Mouse (Mus musculus) spleen, embryonic (tissue): ENCODE data around the gene Flrt1.

Source experiments
- CTCF ChIA-PET: fragments of 350-600 bp; sonication (Branson Sonifier 250); formaldehyde crosslinking; loops from one replicate; lab custom pipeline; 2022; lab: Charles Lee

Flrt1 gene

DNA sequence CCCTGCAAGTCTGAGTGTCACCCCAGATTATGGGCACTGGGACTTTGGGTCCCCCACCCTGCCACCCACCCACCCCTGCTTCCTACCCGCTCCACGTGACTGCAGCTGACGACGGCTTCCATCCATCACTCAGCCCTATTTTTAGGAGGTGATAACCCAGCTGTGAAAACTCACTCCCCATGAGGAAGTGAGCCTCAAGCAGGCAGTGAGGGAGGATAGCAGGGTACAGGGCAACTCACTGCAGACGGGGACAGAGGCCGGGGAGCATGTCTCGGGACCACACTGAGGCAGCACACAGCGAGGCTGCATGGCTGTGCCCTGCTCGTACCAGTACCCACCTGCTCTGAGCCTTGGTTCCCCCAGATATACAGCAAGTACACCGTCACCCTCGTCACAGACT is 24.8 kb upstream of the Flrt1 start:
- CTCF ChIA-PET: no interaction called here

DNA sequence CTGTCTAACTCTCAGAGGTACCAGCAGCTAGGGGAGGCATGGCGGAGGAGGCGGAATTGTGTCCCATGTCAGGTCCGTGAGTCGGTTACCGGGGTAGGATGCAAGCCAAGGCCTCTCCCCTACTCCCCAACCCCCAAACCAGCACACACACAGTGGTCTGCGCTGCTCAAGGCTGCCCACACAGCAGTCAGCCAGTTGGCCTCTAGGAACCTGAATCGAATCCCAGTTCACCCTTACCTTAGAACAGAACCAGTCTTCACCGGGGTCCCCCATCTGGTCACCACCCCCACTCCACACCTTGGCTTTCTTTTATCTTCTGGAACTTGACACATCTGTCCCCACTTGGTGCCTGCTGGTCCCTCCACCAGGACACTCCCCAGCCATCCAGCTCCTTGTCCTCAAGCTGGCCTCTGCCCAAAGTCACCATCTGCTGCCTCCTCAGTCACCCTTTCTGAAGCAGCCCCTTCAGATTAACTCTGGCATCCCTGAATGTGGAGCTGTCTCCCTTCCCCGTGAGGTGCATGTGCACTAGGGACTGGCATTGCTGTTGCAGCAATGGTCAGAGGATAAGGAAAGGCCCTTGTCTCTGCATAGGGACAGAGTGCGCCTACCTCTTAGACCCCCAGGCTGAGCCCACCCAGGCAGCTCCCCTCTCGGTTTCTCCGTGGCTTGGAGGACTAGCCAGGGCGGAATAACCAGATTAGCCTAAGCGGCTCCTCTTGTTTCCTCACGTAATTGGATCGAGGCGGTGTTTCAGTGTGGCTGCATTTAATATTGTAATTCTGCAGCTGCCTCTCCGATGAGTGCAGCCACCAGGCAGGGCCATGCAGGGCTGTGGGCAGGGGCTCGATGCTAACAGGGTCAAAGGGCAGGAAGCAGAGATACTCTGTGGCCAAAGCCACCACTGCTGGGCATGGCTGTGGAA is 23.3 kb upstream of the Flrt1 start:
- CTCF ChIA-PET: no interaction called here

DNA sequence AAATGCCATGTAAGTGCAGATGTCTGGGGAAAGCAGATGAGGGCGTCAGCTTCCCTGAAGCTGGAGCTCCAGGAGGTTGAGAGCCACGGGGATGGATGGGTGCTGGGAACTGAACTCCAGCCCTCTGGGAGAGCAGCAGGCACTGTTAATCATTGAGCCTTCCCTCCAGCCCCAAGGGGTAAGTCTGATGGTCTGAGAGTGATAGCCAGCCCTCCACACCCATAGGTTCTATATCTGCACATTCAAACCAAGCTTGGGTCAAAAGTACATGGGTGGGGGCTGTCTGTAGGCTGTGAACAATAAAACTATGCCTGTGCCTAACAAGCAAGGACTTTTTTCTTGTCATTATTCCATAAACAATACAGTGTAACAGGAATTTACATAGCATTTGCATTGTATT is 21.4 kb upstream of the Flrt1 start:
- CTCF ChIA-PET: no interaction called here

DNA sequence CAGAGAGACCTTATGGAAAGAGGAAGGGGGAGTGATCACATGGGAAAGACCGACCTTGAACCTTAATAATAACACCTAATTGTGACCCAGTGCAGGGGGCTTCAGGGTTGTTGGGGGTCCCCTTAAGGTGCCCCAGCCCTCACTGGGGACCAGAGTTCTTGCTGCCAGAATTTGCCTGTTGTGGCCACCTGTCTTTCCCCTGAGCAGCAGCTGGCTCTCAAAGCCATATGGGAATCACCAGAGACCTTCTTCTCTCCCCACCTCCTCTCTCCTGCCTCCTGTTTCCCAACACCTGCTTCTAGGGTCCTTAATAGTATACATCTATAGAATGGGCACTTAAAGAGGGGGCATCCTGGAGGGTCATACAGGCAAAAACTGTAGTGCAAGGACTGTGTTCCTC is 20.7 kb upstream of the Flrt1 start:
- CTCF ChIA-PET: no interaction called here

DNA sequence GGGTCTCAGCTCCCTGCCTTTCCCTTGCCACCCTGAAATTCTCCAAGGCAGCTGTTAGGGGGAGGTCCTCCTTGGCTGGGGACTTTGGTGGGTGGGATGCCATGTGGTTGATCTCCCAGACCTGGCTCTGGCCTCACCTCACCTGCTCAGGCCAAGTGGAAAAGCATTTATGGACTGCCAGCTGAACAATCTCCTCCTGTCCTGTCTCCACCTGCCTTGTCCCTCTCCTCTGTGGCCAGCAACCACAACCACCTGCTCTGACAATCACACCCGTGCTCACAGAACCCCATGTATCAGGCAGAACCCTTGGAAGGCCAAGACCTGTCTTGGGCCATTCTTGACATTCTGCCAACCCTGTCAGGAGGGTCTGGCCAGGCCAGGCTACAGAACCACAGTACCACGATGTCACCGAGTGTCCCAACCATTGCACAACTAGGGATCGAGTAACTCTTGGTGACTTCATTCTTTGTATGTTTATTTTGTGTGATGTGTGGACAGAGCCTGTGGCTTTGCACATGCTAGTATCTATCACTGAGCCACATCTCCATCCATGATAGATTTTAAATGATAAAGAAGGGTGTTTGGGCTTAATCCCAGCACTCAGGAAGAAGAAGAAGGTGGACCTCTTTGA is 20.1 kb upstream of the Flrt1 start:
- CTCF ChIA-PET: no interaction called here

DNA sequence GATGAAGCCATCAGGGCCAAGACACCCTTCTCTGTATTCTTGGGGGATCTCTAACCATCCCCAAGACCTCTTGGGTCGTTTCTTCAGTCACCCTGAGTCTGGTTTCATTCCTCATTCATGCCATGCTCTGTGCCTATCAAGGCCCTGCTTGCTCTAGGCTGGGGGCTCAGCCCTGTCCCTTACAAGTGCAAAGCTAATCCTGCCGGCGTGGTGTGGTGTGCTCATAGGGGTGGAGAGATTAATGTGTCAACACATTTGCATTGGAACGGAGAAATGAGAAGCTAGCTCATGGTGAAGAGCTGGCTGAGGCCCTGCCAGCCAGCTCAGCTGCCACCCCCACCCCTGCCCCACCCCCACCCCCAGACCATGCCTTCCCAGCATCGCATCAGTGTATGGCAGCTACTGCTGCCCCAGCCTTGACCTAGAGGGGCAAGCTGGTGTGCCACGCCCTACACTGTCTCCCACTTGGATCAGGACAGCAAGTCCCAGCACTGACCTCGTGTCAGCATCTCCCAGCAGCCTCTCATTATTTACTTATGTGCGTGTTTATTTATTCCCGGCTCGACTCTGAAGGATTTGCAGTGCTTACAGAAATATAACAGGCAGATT is 17.3 kb upstream of the Flrt1 start:
- CTCF ChIA-PET: no interaction called here

DNA sequence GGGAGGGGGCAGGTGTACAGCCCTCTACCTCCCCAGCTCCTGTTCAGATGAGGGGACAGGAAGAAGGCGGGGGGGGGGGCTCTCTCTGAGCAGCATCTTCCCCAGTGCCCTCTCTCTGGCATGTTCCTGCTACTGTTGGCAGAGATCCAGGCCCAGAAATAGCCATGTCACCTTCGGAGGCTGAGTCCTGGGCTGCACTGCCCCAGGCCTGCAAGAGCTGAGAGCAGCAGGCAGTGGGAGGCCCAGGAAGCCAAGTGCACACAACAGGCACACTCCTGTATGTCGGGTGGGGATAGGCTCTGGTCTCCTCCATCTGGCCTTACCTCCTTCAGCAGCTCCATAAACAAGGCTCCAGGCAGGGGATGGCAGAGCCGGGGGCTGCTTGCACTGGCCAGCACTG is 16.7 kb upstream of the Flrt1 start:
- CTCF ChIA-PET: no interaction called here

DNA sequence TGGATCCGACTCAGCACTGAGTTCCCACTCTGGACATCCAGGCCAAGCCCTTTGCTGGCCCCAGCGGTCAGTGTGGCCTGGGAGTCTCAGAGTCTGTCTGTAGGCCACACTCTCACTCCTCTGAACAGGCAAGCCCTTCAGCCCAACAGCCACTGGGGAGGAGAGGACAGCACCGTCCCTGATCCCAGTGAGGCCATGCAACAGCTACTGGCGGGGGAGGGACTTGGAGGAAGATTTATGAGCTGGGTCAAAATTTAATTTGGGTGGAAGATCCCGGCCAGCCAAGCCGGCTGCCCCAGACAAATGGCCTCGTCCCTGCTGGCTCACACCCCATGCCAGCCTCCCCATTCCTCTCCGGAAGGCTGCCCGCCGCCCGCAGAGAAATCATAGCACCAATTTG is 15.7 kb upstream of the Flrt1 start:
- CTCF ChIA-PET: no interaction called here

DNA sequence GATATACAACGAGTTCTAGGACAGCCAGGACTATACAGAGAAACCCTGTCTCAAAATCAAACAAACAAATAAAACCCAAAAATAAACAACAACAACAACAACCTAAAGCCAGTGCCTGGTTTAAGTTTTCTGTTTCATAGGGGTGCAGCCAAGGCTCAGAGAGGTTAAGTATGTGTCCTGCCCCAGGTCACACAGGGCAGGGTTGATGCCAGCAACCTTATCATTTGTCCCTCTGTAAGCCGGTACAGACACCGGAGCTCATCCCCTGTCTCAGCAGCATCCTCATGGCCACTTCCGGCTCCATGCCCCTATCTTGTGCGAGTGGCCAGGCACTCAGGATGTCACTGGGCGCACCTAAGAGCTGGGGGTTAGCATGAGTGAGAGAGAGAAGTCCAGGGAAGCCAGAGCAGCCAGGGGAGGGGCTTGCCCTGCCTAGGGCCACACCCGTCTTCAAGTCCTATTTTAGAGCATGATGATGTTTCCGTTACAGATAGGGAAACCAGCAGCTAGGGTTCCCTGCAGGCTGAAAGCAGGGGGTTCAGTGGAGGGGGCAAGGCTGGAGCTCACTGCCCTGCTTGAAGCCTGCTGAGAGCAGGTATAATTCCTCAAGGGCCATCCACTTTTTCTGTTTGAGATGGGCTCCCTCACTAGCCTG is 12.3 kb upstream of the Flrt1 start:
- CTCF ChIA-PET: interaction anchor here (0.7 kb wide), 1 partner anchor 441 kb away, joined by 3 read pairs; no protein-coding TSS in a partner anchor

DNA sequence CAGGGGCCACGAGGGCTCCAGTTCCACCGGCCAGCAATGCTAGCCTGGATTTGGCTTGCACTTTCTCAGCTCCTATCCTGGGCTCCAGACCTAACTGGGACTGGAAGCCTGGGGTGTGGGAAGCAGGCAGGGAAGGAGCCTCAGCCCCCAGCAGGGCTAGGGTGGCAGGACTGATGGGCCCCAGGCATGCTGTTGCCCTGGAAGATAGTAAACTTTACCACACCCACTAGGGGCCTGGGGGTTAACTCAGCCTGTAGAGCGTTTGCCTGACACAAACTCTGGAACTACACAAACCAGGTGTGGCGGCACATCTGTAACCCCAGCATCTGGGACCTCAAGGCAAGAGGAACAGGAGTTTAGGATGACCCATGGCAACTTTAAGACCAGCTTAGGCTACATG is 11.6 kb upstream of the Flrt1 start:
- CTCF ChIA-PET: no interaction called here

DNA sequence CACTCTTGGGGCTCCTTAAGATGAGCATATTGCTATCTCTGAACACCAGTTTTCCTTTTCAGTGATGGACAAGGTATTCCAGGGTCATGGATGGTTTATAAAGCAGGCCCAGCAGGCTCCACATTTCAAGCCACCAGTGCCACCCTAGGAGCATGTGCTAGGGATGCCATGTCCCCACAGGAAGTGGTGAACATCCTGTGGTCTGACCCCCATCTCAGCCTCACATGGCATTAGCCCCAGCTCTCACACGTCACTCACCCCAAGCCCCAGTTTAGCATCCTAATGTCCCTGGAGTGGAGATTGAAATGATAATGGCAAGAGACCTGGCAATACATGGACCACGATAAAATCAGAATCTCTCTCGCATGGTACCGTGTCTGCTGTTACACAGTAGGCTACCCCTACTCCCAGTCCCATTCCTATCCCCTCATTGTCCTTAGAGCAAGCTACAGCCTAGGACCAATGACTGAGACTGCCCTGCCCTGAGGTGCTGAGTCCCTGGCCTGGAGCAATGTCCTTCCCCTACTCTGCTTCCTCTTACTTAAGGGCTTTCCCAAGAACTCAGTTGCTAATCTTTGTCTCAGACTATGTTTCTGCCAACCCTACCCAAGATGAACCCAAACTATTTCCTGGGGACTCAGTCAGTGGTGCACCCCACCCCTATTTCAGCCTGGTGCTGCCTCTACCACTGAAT is 10.7 kb upstream of the Flrt1 start:
- CTCF ChIA-PET: no interaction called here

DNA sequence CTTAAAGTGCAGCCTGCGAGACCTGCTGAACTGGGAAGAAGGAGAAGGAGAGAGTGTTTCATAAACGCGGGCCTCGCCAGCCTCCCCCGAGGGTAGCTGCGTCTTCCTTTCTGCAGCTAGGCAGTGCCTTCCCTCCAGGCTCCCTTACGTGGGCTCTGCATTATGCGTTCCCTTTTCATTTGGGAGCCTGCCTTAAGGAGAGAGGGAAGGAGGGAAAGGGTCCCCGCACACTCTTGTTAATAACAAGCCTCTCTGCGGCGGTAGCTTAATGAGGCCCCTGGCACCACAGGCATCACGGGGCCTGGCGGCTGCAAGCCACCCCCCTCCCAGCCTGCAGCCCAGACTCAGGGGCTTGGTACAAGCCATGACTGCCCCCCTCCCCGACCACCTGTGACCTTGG is 8.0 kb upstream of the Flrt1 start:
- CTCF ChIA-PET: no interaction called here

DNA sequence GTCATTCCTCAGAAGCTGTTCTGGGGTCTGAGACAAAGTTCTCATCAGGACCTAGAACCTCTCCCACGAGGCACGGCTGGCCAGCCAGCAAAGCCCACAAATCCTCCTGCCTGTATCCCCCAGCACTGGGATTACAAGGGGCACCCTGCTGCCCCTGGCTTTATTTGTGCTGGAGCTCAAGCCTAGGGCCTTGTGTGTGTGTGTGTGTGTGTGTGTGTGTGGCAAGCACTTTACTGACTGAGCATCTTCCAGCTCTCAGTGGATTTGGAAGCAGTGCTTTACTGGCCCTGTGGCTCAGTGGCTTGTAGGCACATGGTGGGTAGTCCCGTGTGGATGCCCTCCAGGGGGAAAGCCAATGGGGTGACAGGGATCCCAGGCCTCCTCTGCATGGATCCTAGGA is 7.1 kb upstream of the Flrt1 start:
- CTCF ChIA-PET: interaction anchor here (0.6 kb wide), 1 partner anchor 16 kb away, joined by 24 read pairs; no protein-coding TSS in a partner anchor

DNA sequence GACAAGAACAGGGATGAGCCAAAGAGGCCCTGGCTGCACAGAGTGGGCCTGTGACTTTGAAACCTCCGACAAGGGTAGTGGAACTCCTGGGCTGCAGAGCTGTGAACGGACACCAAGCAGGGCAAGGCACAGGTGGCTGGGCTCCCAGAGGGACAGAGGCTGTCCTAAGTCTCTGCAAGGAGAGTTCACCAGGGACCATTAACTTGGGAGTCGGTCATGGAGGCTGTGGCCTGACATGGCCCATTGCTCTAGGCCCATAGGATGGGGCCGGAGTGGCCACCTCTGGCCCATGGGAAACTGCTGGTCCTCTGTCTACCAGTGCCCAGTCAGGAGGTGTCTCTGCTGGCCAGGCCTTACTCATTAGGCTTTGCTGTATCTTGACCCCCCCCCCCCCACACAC is 6.2 kb upstream of the Flrt1 start:
- CTCF ChIA-PET: interaction anchor here (0.6 kb wide), 1 partner anchor 15 kb away, joined by 24 read pairs; no protein-coding TSS in a partner anchor

DNA sequence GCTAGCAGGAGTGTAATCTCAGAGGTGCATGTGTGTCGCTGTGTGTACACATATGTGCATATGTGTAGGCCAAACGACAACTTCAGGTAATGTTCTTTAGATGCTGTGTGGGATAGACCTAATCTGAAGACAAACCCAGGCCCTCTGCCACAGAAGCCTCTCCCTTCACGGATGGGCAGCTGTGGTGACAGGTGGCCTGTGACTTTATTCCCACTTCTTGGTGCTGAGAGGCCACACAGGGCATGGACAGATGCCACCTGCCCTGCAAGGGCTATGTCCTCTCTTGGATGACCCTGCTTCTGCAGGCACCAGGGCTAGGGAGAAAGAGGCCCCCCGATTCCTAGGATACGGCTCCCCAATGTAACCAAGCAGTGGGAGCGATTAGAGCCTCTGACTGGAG is 5.8 kb upstream of the Flrt1 start:
- CTCF ChIA-PET: no interaction called here

DNA sequence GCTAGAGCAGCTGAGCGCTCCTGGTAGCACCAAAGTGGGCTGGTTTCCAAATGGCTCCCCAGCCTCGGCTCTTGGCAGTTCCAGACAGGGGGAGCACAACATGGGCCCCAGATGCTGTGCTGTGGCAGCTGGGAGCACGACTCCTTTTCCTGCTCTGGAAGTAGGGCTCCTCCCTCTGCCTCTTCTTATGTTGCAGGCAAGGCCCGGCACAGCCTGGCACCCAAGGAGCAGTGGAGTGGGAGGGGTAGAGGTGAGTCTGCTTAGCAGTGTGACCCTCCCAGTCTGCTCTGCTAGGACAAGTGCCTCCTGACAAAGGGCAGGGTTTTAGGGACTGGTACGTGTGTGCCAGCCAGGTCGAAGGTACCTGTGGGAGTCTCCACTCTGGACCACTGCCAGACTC is 5.3 kb upstream of the Flrt1 start:
- CTCF ChIA-PET: no interaction called here

DNA sequence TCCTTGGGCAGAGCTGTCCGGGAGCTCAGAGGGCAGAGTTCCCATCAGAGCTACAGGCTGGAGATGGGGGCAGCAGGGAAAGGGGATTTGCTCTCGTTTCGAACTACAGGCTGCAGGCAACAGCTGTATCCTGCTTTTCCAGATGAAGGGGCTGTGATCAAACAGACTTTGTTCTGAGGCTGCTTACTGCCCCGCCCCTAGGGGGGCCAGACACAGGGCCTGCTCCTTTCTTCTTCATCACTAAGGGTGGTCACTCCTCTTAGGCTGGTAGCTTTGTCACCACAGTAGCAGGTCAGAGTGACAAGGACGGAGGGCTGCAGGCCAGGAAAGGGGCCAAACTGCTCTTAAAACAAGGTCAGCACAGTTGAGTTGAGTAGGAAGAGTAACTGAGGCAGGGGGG is 4.6 kb upstream of the Flrt1 start:
- CTCF ChIA-PET: no interaction called here

DNA sequence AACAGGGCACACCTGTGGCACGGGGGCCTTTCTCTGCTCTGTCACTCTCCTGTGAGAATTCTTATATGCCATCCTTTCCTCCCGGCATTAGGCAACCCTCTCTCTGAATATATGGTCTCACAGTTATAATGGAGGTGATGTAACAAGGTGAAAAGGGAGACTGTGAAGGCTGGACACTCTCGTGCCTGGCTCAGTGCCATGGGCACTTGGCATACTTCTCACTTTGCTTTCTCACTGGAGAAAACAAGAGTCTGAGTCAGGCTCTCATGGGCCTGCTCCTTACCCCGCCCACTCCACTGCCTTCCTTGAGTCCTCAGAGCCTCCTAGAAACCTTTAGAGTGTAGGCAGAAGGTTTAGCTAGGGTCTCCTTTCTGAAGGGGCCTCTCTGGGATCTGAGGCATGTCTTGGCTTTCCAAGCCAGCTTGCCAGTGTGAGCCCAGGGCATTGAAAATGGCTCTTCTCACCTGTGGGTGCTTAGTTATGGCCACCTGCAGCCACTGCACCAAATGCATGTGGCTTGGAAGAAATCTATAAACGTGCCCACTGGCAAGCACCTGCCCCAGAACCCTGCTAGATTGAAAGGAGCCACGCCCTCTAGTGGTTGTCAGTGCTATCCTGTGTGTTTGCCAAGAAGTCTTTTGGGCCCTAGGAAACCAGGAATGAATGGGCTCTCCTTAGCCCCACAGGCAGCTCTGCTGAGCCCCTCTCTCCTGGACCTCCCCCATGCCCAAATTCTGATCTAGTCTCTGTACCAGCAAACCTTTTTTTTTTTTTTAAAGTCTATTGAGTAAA is 2.8 kb upstream of the Flrt1 start:
- CTCF ChIA-PET: no interaction called here

DNA sequence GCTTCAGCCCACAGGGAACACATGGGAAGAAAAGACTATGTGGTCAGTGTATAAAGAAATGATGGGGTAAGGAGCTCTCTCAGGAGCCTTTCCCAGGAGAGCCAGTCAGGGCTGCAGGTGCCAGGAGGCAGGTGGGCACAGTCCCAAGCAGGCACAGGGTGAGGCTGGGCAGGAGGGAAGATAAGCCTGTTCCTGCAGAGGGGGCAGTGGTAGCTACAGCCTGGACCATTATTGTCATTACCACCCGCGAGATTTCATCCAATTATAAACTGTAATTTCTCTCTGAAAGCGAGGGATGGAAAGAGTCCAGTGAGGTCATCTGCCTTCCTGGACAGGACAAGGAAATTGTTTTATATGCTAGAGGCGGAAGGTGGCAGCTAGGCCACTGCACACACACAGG is 1.6 kb upstream of the Flrt1 start:
- CTCF ChIA-PET: no interaction called here

DNA sequence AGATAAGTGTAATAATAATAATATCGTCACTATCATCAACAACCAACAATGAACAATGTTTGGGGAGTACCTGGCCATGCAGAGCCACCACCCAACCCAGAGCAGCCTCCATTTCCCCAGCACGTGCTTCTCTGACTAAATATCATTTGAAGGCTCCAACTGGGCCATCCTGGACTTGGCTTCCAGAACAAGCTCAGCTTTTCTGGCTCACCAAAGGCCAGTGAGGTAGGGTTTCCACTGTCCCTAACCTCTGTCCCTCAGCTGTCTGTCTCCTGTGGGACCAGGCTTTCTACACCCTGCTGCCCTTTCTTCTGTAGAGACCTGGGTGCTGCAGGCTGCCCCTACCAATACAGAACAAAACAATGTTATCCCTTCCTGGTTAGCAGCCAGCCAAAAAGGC is 1.0 kb upstream of the Flrt1 start:
- CTCF ChIA-PET: no interaction called here

DNA sequence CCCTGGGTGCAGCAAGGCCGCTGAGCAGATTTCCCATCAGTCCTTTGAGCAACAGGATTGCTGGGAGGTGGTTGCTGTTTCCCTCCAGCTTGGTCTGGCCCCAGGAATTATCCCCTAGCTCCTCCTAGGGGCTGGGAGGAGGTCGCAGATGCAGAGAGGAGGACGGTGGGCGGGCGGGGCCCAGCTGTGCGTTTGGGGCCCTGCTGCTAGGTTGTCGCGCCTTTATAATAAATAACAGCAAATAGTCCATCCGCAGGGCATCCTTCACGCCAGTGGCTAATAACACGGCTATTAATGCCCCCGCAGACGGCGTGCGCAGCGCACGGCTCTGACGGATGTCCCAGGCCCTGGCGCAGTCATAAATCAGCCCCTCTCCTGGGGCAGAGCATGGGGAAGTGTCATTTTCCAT is 1.5 kb downstream of the Flrt1 start:
- CTCF ChIA-PET: interaction anchor here (0.6 kb wide), 1 partner anchor 31 kb away, joined by 3 read pairs; no protein-coding TSS in a partner anchor
